Mouse (Mus musculus) urinary bladder, postnatal 36 days (tissue): ENCODE measurements around the gene Tnfsf12.
"Not testable (repeated sequence)": the region's sequence is repeated elsewhere in the genome, so short reads cannot be mapped to it uniquely, and the experiment has no call there.

Experiments
- DNase-seq, 2 experiments: peaks; one replicate each; pipeline ENCODE4 v3.0.0; 2022; ENCODE audit warnings: low spot score in 2 of 2, mixed read lengths in 1 of 2

Tnfsf12 gene

GRCm38 (mm10) chr11:69704613-69705010 lies 9.0 kb upstream of the Tnfsf12 start:
- DNase-seq: no peak

GRCm38 (mm10) chr11:69703814-69704612 lies 8.4 kb upstream of the Tnfsf12 start:
- no peak for DNase-seq

- DNase-seq: not testable (repeated sequence)
Observed at GRCm38 (mm10) chr11:69703381-69703780, 7.7 kb upstream of the Tnfsf12 start.

- not testable (repeated sequence) for DNase-seq
Observed at GRCm38 (mm10) chr11:69702886-69703285, 7.2 kb upstream of the Tnfsf12 start.

GRCm38 (mm10) chr11:69699595-69699994 lies 3.9 kb upstream of the Tnfsf12 start:
- no peak for DNase-seq

GRCm38 (mm10) chr11:69698574-69698973 lies 2.9 kb upstream of the Tnfsf12 start:
- DNase-seq: no peak

GRCm38 (mm10) chr11:69697396-69697795 lies 1.7 kb upstream of the Tnfsf12 start:
- DNase-seq: no peak

GRCm38 (mm10) chr11:69695046-69695360 lies 646 bp downstream of the Tnfsf12 start:
- no peak for DNase-seq

GRCm38 (mm10) chr11:69693421-69693965 lies 2.2 kb downstream of the Tnfsf12 start:
- DNase-seq: no peak

- DNase-seq: no peak
Observed at GRCm38 (mm10) chr11:69692863-69693262, 2.8 kb downstream of the Tnfsf12 start.

- no peak for DNase-seq
Observed at GRCm38 (mm10) chr11:69692196-69692811, 3.3 kb downstream of the Tnfsf12 start.

GRCm38 (mm10) chr11:69689891-69690290 lies 5.8 kb downstream of the Tnfsf12 start:
- DNase-seq: no peak

- DNase-seq: no peak
Observed at GRCm38 (mm10) chr11:69687061-69687460, 8.6 kb downstream of the Tnfsf12 start.

GRCm38 (mm10) chr11:69686377-69686776 lies 9.3 kb downstream of the Tnfsf12 start:
- peak; percentile 66 to 82 for DNase-seq

GRCm38 (mm10) chr11:69685526-69686148 lies 10.0 kb downstream of the Tnfsf12 start, which contains the start of gene Tnfsf13:
Gene Tnfsf13 (minus strand): TSS chr11:69685784.
- DNase-seq: peak; percentile 68 to 84

- DNase-seq: no peak
Observed at GRCm38 (mm10) chr11:69684936-69685335, 10.7 kb downstream of the Tnfsf12 start.

- no peak for DNase-seq
Observed at GRCm38 (mm10) chr11:69684128-69684745, 11.4 kb downstream of the Tnfsf12 start.

- DNase-seq: no peak
Observed at GRCm38 (mm10) chr11:69683576-69683975, 12.1 kb downstream of the Tnfsf12 start.

GRCm38 (mm10) chr11:69682840-69683533 lies 12.7 kb downstream of the Tnfsf12 start:
- peak; percentile 86 to 87 for DNase-seq

GRCm38 (mm10) chr11:69682209-69682839 lies 13.3 kb downstream of the Tnfsf12 start:
- DNase-seq: no peak
